Mouse (Mus musculus): Measurements from ENCODE around the gene U2surp. TPM values are rescaled to one million over a fixed set of nuclear protein-coding genes. Genes with fewer than 3 reads are reported as not detected.

The U2surp gene
- polyA plus RNA-seq (2012; rRNA removed), result 28.0 and 35.1 TPM in 2 replicates

- DNase-seq (ENCODE audit: low read depth), result peak; percentile 99
- TF ChIP-seq CTCF (IDR thresholded peaks at IDR 0.05; ENCODE audit: borderline replicate concordance, extremely low read depth, insufficient read depth, insufficient read length) (peak; percentile 30; the same call in 1 of the 2 replicates), POLR2A (IDR thresholded peaks at IDR 0.05; ENCODE audit: borderline replicate concordance, extremely low read depth, insufficient read depth, insufficient read length, poor library complexity, severe bottlenecking) (peak; percentile 14; the same call in 1 of the 2 replicates)
Observed at GRCm38 (mm10) chr9:95511472-95512330, at the start of gene U2surp. Gene U2surp, minus strand, starts transcription at chr9:95511996.

GRCm38 (mm10) chr9:95559936-95560735 is 48.3 kb upstream of the U2surp start:
- peak; percentile 79 for DNase-seq (ENCODE audit: low read depth)
- no peak for TF ChIP-seq POLR2A (IDR thresholded peaks at IDR 0.05; ENCODE audit: borderline replicate concordance, extremely low read depth, insufficient read depth, insufficient read length, poor library complexity, severe bottlenecking)
- TF ChIP-seq CTCF (IDR thresholded peaks at IDR 0.05; ENCODE audit: borderline replicate concordance, extremely low read depth, insufficient read depth, insufficient read length), result no peak

GRCm38 (mm10) chr9:95559059-95559935 is 47.5 kb upstream of the U2surp start, which contains the start of gene Paqr9:
Gene Paqr9, plus strand, starts transcription at chr9:95559657.
- TF ChIP-seq CTCF (IDR thresholded peaks at IDR 0.05; ENCODE audit: borderline replicate concordance, extremely low read depth, insufficient read depth, insufficient read length), result no peak
- 0 out of 2 replicates have a peak, but pooled peaks have one; percentile 10 for TF ChIP-seq POLR2A (IDR thresholded peaks at IDR 0.05; ENCODE audit: borderline replicate concordance, extremely low read depth, insufficient read depth, insufficient read length, poor library complexity, severe bottlenecking)

GRCm38 (mm10) chr9:95558726-95559058 is 46.9 kb upstream of the U2surp start:
- TF ChIP-seq CTCF (IDR thresholded peaks at IDR 0.05; ENCODE audit: borderline replicate concordance, extremely low read depth, insufficient read depth, insufficient read length) (no peak), POLR2A (IDR thresholded peaks at IDR 0.05; ENCODE audit: borderline replicate concordance, extremely low read depth, insufficient read depth, insufficient read length, poor library complexity, severe bottlenecking) (no peak)
- no peak for DNase-seq (ENCODE audit: low read depth)

More at GRCm38 (mm10) chr9:95559059-95559935, 47.5 kb upstream of the U2surp start, which contains the start of gene Paqr9:
- DNase-seq (ENCODE audit: low read depth), result peak; percentile 64

GRCm38 (mm10) chr9:95557722-95558121 is 45.9 kb upstream of the U2surp start:
- TF ChIP-seq POLR2A (IDR thresholded peaks at IDR 0.05; ENCODE audit: borderline replicate concordance, extremely low read depth, insufficient read depth, insufficient read length, poor library complexity, severe bottlenecking) (no peak), CTCF (IDR thresholded peaks at IDR 0.05; ENCODE audit: borderline replicate concordance, extremely low read depth, insufficient read depth, insufficient read length) (no peak)

GRCm38 (mm10) chr9:95556067-95556512 is 44.3 kb upstream of the U2surp start:
- TF ChIP-seq POLR2A (IDR thresholded peaks at IDR 0.05; ENCODE audit: borderline replicate concordance, extremely low read depth, insufficient read depth, insufficient read length, poor library complexity, severe bottlenecking), result no peak
- no peak for TF ChIP-seq CTCF (IDR thresholded peaks at IDR 0.05; ENCODE audit: borderline replicate concordance, extremely low read depth, insufficient read depth, insufficient read length)
- DNase-seq (ENCODE audit: low read depth), result no peak

More at GRCm38 (mm10) chr9:95557722-95558121, 45.9 kb upstream of the U2surp start:
- DNase-seq (ENCODE audit: low read depth), result no peak

- no peak for DNase-seq (ENCODE audit: low read depth)
- TF ChIP-seq CTCF (IDR thresholded peaks at IDR 0.05; ENCODE audit: borderline replicate concordance, extremely low read depth, insufficient read depth, insufficient read length) (no peak), POLR2A (IDR thresholded peaks at IDR 0.05; ENCODE audit: borderline replicate concordance, extremely low read depth, insufficient read depth, insufficient read length, poor library complexity, severe bottlenecking) (no peak)
Observed at GRCm38 (mm10) chr9:95555233-95555740, 43.5 kb upstream of the U2surp start.

GRCm38 (mm10) chr9:95554231-95555221 is 42.7 kb upstream of the U2surp start:
- DNase-seq (ENCODE audit: low read depth), result no peak
- TF ChIP-seq POLR2A (IDR thresholded peaks at IDR 0.05; ENCODE audit: borderline replicate concordance, extremely low read depth, insufficient read depth, insufficient read length, poor library complexity, severe bottlenecking) (no peak), CTCF (IDR thresholded peaks at IDR 0.05; ENCODE audit: borderline replicate concordance, extremely low read depth, insufficient read depth, insufficient read length) (no peak)

GRCm38 (mm10) chr9:95552175-95552705 is 40.4 kb upstream of the U2surp start:
- no peak for TF ChIP-seq CTCF (IDR thresholded peaks at IDR 0.05; ENCODE audit: borderline replicate concordance, extremely low read depth, insufficient read depth, insufficient read length)
- TF ChIP-seq POLR2A (IDR thresholded peaks at IDR 0.05; ENCODE audit: borderline replicate concordance, extremely low read depth, insufficient read depth, insufficient read length, poor library complexity, severe bottlenecking), result no peak
- peak; percentile 13 for DNase-seq (ENCODE audit: low read depth)
